Mouse (Mus musculus) C3H10T1/2 (cell line): ENCODE data around the gene Acot13. TPM values are rescaled to one million over a fixed set of nuclear protein-coding genes. Genes with fewer than 3 reads are reported as not detected.

Experiments used
- polyA plus RNA-seq, 2 experiments: library from polyadenylated mRNA; unstranded; fragments of >200 nt; fragmentation: generic; extraction: Trizol; gene quantifications; one replicate each; pipeline ENCODE4 v1.2.1; 2012; ENCODE audit warnings: missing spikeins in 2 of 2

Gene Acot13
- 10 to 100 TPM; 15.9 to 78.4 TPM for polyA plus RNA-seq

GRCm38 (mm10) chr13:24831353-24832130, at the start of gene Acot13, which contains the start of gene Tdp2:
Gene Acot13 (minus strand): TSS chr13:24831540.
Gene Tdp2 (plus strand): TSS chr13:24831679.

GRCm38 (mm10) chr13:24844983-24845955, 13.9 kb upstream of the Acot13 start, which contains the start of gene D130043K22Rik:
Gene D130043K22Rik (plus strand): TSS chr13:24845135.

GRCm38 (mm10) chr13:24801308-24801921, 29.9 kb downstream of the Acot13 start, which contains the start of gene BC005537:
Gene BC005537 (plus strand): TSS chr13:24801657.

Other genes with a start within 250 kb of the Acot13 start
- under 1 TPM; 0.13 to 0.32 TPM for gene Ripor2, start 249.4 kb downstream of the Acot13 start, polyA plus RNA-seq
- not detected for gene Armh2, start 90.3 kb downstream of the Acot13 start, polyA plus RNA-seq
- gene Gmnn, start 69.6 kb downstream of the Acot13 start, polyA plus RNA-seq: 10 to 100 TPM; 11.6 to 17.1 TPM
- gene BC005537, start 29.9 kb downstream of the Acot13 start, polyA plus RNA-seq: 10 to 100 TPM in 1 of 2 experiments, 1 to 10 TPM in 1; 5.9 to 46.2 TPM
- 1 to 10 TPM; 1.1 to 6.0 TPM for gene Tdp2, start 139 bp upstream of the Acot13 start, polyA plus RNA-seq
- under 1 TPM in 1 of 2 experiments, not detected in 1; 0.04 TPM for gene D130043K22Rik, start 13.6 kb upstream of the Acot13 start, polyA plus RNA-seq
- 1 to 10 TPM in 1 of 2 experiments, under 1 TPM in 1; 0.97 to 2.0 TPM for gene Aldh5a1, start 106.1 kb upstream of the Acot13 start, polyA plus RNA-seq
- gene Gpld1, start 111.6 kb upstream of the Acot13 start, polyA plus RNA-seq: under 1 TPM; 0.01 to 0.83 TPM
- 1 to 10 TPM; 4.5 to 5.3 TPM for gene Mrs2, start 188.8 kb upstream of the Acot13 start, polyA plus RNA-seq
- gene Dcdc2a, start 224.5 kb upstream of the Acot13 start, polyA plus RNA-seq: under 1 TPM in 1 of 2 experiments, not detected in 1; 0.04 TPM